Mouse (Mus musculus) liver, adult (tissue): Measurements from ENCODE around the gene Rfx8.

Experiments
- GATA4 ChIP-seq: IDR thresholded peaks from 2 replicates; pipeline ENCODE4 v1.6.1; 2014; ENCODE audit warnings: mild to moderate bottlenecking, low read length; ENCODE audit not compliant: insufficient replicate concordance

Gene Rfx8

GRCm38 (mm10) chr1:39720632-39721350, at the start of gene Rfx8:
Gene Rfx8 (minus strand): TSS chr1:39720997.
- TF ChIP-seq GATA4: no peak

GRCm38 (mm10) chr1:39770436-39770835, 49.6 kb upstream of the Rfx8 start:
- peak; percentile 22; the same call in 1 of the 2 replicates for TF ChIP-seq GATA4

- no peak for TF ChIP-seq GATA4
Measured at GRCm38 (mm10) chr1:39768017-39768416, 47.2 kb upstream of the Rfx8 start.

- TF ChIP-seq GATA4: peak; percentile 25; the same call in 1 of the 2 replicates
Measured at GRCm38 (mm10) chr1:39765854-39766493, 45.2 kb upstream of the Rfx8 start.

GRCm38 (mm10) chr1:39762025-39762370, 41.2 kb upstream of the Rfx8 start:
- TF ChIP-seq GATA4: peak; percentile 48; the same call in 1 of the 2 replicates

GRCm38 (mm10) chr1:39761211-39762024, 40.6 kb upstream of the Rfx8 start:
- no peak for TF ChIP-seq GATA4

GRCm38 (mm10) chr1:39760181-39760715, 39.5 kb upstream of the Rfx8 start:
- no peak for TF ChIP-seq GATA4

GRCm38 (mm10) chr1:39759231-39760175, 38.7 kb upstream of the Rfx8 start:
- TF ChIP-seq GATA4: no peak

- no peak for TF ChIP-seq GATA4
Measured at GRCm38 (mm10) chr1:39758244-39758643, 37.4 kb upstream of the Rfx8 start.

GRCm38 (mm10) chr1:39756952-39757351, 36.2 kb upstream of the Rfx8 start:
- TF ChIP-seq GATA4: no peak

- TF ChIP-seq GATA4: no peak
Measured at GRCm38 (mm10) chr1:39754224-39754957, 33.6 kb upstream of the Rfx8 start.

- no peak for TF ChIP-seq GATA4
Measured at GRCm38 (mm10) chr1:39751537-39751936, 30.7 kb upstream of the Rfx8 start.

- no peak for TF ChIP-seq GATA4
Measured at GRCm38 (mm10) chr1:39749664-39750063, 28.9 kb upstream of the Rfx8 start.

- TF ChIP-seq GATA4: no peak
Measured at GRCm38 (mm10) chr1:39749214-39749613, 28.4 kb upstream of the Rfx8 start.

GRCm38 (mm10) chr1:39748666-39749065, 27.9 kb upstream of the Rfx8 start:
- no peak for TF ChIP-seq GATA4
